ENCODE assay signal across 9 mouse cellular contexts in genomic region chr10:62603233-62604030, GRCm38 (mm10). TPM values are rescaled to one million over a fixed set of nuclear protein-coding genes. Genes with fewer than 3 reads are reported as not detected.
DNase-seq lines count a peak whose midpoint lies in the region; ATAC-seq and TF ChIP-seq lines count a peak whose summit lies in the region.
"Had no signal": no experiment of that assay in that cellular context is flagged by ENCODE, and none has a peak within 500 bp of the region (broad histone marks: within the 10 kb centered on the region; RNA-seq: fewer than 3 reads in every experiment).

No protein-coding gene starts in this region.

- no peak overlapping the region for H3K4me2 ChIP-seq in hindbrain, postnatal 0 days (ENCODE audit: low read depth, low read length)
- peak overlapping the region; percentile 99 for H3K4me2 ChIP-seq in liver, embryonic 16.5 days (ENCODE audit: low read depth, low read length)

- TF ChIP-seq CTCF in hindbrain, postnatal 0 days (IDR thresholded peaks at IDR 0.05; ENCODE audit: low read depth) = no peak
- no peak for TF ChIP-seq CTCF in MEL (IDR thresholded peaks at IDR 0.05 in 2 of 3, conservative IDR thresholded peaks at IDR 0.05 in 1 of 3; ENCODE audit: control insufficient read depth in 1 of 3, insufficient read depth in 1 of 3, low read depth in 2 of 3, low read length in 3 of 3, poor library complexity in 1 of 3, severe bottlenecking in 1 of 3)

- H3K79me2 ChIP-seq in MEL (ENCODE audit: control insufficient read depth, insufficient read depth, low read length, poor library complexity) = peaks cover 38% of the 10 kb centered on the region

- peaks cover 8% of the 10 kb centered on the region for H3K36me3 ChIP-seq in hindbrain, embryonic 10.5 days
- H3K36me3 ChIP-seq in hindbrain, postnatal 0 days (ENCODE audit: insufficient read depth, low read length) = 0 out of 2 replicates have a peak, but pooled peaks cover under 1% of the 10 kb centered on the region
- H3K36me3 ChIP-seq in MEL (ENCODE audit: control insufficient read depth in 1 of 2, insufficient read depth in 2 of 2, low read length in 2 of 2) = peaks cover 10 to 23% of the 10 kb centered on the region in 2 experiments
- no peaks in the 10 kb centered on the region for H3K36me3 ChIP-seq in liver, embryonic 16.5 days (ENCODE audit: control insufficient read depth, insufficient read depth)

- TF ChIP-seq POLR2A in MEL (IDR thresholded peaks at IDR 0.05; ENCODE audit: control insufficient read depth in 1 of 2, insufficient read depth in 1 of 2, low read depth in 1 of 2, low read length in 2 of 2, poor library complexity in 1 of 2) = no peak

- DNase-seq in hindbrain, embryonic 10.5 days (ENCODE audit: low spot score) = no peak
- DNase-seq in hindbrain, postnatal 0 days (ENCODE audit: low spot score) = no peak
- DNase-seq in 416B (ENCODE audit: low read depth) (peak; percentile 63), MEL (ENCODE audit: low read depth, low spot score) (peak; percentile 71)
- DNase-seq in adrenal gland, postnatal 36 days = no peak
- DNase-seq in lung, adult 18-20 months = no peak
- DNase-seq: cerebellum, adult 11-12 months; right cerebral cortex, adult 18-20 months had no signal

- TF ChIP-seq RAD21 in MEL (IDR thresholded peaks at IDR 0.05; ENCODE audit: low read depth, low read length) = no peak

- H3K4me3 ChIP-seq in hindbrain, embryonic 10.5 days = 0 out of 2 replicates have a peak overlapping the region, but pooled peaks have one; percentile 95
- no peak overlapping the region for H3K4me3 ChIP-seq in hindbrain, postnatal 0 days (ENCODE audit: low read length)
- peak overlapping the region; percentile 70 to 72 for H3K4me3 ChIP-seq in MEL (ENCODE audit: control insufficient read depth in 1 of 2, insufficient read depth in 1 of 2, low read depth in 2 of 2, low read length in 2 of 2)
- no peak overlapping the region; the same call in 1 of the 2 replicates for H3K4me3 ChIP-seq in liver, embryonic 16.5 days (ENCODE audit: low read depth, low read length)

- ATAC-seq in hindbrain, postnatal 0 days = no peak
- ATAC-seq in liver, embryonic 16.5 days (ENCODE audit: low read depth) = no peak

- H3K9me3 ChIP-seq in hindbrain, embryonic 10.5 days = no peaks in the 10 kb centered on the region
- no peaks in the 10 kb centered on the region for H3K9me3 ChIP-seq in hindbrain, postnatal 0 days (ENCODE audit: low read length)
- no peaks in the 10 kb centered on the region for H3K9me3 ChIP-seq in MEL (replicated peaks; ENCODE audit: insufficient read depth, low read length)
- no peaks in the 10 kb centered on the region for H3K9me3 ChIP-seq in liver, embryonic 16.5 days (replicated peaks; ENCODE audit: control insufficient read depth, low read length)

- no peaks in the 10 kb centered on the region for H3K27me3 ChIP-seq in hindbrain, embryonic 10.5 days (ENCODE audit: insufficient read depth, poor library complexity, severe bottlenecking)
- no peaks in the 10 kb centered on the region for H3K27me3 ChIP-seq in hindbrain, postnatal 0 days (ENCODE audit: insufficient read depth, low read length)
- no peaks in the 10 kb centered on the region for H3K27me3 ChIP-seq in MEL (ENCODE audit: control insufficient read depth in 1 of 2, insufficient read depth in 2 of 2, low read length in 2 of 2)
- H3K27me3 ChIP-seq in liver, embryonic 16.5 days (ENCODE audit: control insufficient read depth, insufficient read depth, low read depth, low read length) = no peaks in the 10 kb centered on the region

- no peak for TF ChIP-seq EP300 in MEL (IDR thresholded peaks at IDR 0.05; ENCODE audit: low read depth in 1 of 2, low read length in 2 of 2)

- 92% methylated on average over 12 of the region's 12 CpGs for whole genome bisulfite sequencing in hindbrain, embryonic 10.5 days
- WGBS in hindbrain, postnatal 0 days = 91% methylated on average over 12 of the region's 12 CpGs
- 70% methylated on average over 12 of the region's 12 CpGs for WGBS in liver, embryonic 16.5 days (ENCODE audit: insufficient replicate concordance)

- no peak overlapping the region for H3K9ac ChIP-seq in hindbrain, postnatal 0 days (replicated peaks; ENCODE audit: low read length)
- H3K9ac ChIP-seq in MEL (ENCODE audit: control insufficient read depth, low read depth, low read length, poor library complexity, severe bottlenecking) = peak overlapping the region; percentile 98
- H3K9ac ChIP-seq in liver, embryonic 16.5 days (ENCODE audit: low read depth, low read length) = no peak overlapping the region

- H3K4me1 ChIP-seq in hindbrain, embryonic 10.5 days (replicated peaks) = peaks cover 21% of the 10 kb centered on the region
- H3K4me1 ChIP-seq in hindbrain, postnatal 0 days (ENCODE audit: insufficient read depth, low read length) = no peaks in the 10 kb centered on the region; the same call in 1 of the 2 replicates
- H3K4me1 ChIP-seq in MEL (ENCODE audit: control insufficient read depth in 1 of 2, insufficient read depth in 2 of 2, low read length in 2 of 2) = peaks cover 0 to 15% of the 10 kb centered on the region in 2 experiments; a peak in 3 of 4 replicates
- peaks cover 22% of the 10 kb centered on the region for H3K4me1 ChIP-seq in liver, embryonic 16.5 days (ENCODE audit: control insufficient read depth, low read depth, low read length)

- H3K27ac ChIP-seq in hindbrain, embryonic 10.5 days = no peak overlapping the region
- no peak overlapping the region for H3K27ac ChIP-seq in hindbrain, postnatal 0 days
- H3K27ac ChIP-seq in MEL (ENCODE audit: control insufficient read depth, low read depth, low read length) = peak overlapping the region; percentile 77
- H3K27ac ChIP-seq in liver, embryonic 16.5 days (ENCODE audit: low read length) = no peak overlapping the region

TF ChIP-seq in MEL, 35 proteins besides CTCF, POLR2A, EP300 and RAD21:
- TF ChIP-seq SIN3A (IDR thresholded peaks at IDR 0.05; ENCODE audit: low read length) (peak; percentile 50), ETS1 (IDR thresholded peaks at IDR 0.05; ENCODE audit: low read depth, low read length) (peak; percentile 67), HCFC1 (IDR thresholded peaks at IDR 0.05; ENCODE audit: low read depth, low read length) (no peak), ZNF384 (IDR thresholded peaks at IDR 0.05; ENCODE audit: low read depth, low read length) (peak; percentile 22; the same call in 1 of the 2 replicates), MYC (IDR thresholded peaks at IDR 0.05; ENCODE audit: low read depth, low read length) (no peak), UBTF (IDR thresholded peaks at IDR 0.05; ENCODE audit: borderline replicate concordance, insufficient read depth, low read depth, low read length) (no peak), TAL1 (IDR thresholded peaks at IDR 0.05; ENCODE audit: low read length) (no peak), TBP (IDR thresholded peaks at IDR 0.05; ENCODE audit: low read depth, low read length) (peak; percentile 97)

RNA-seq across cellular contexts. Expression of gene Ddx21, which starts 1.4 kb away (rescaled TPM):
- polyA plus RNA-seq in hindbrain, embryonic 10.5 days (2016; fragmentation: Nextera tagmentation; extraction: Ambion mirVana) = 20.1 and 31.2 TPM in 2 replicates
- total RNA-seq in hindbrain, postnatal 0 days (2014; rRNA removed) = 15.8 and 20.5 TPM in 2 replicates
- 10.0 and 10.1 TPM in 2 replicates for polyA plus RNA-seq in hindbrain, postnatal 0 days (2015; fragmentation: Nextera tagmentation; extraction: Ambion mirVana)
- 299 and 313 TPM in 2 replicates for total RNA-seq in MEL (2012; rRNA removed)
- 1,000 to 10,000 TPM in 1 of 2 experiments, 100 to 1,000 TPM in 1; 386 to 2,442 TPM for polyA plus RNA-seq in MEL (2012; ENCODE audit: insufficient read depth in 1 of 2, insufficient read length in 2 of 2, low read depth in 1 of 2, low replicate concordance in 2 of 2, missing spikeins in 1 of 2)
- 9.6 and 10.3 TPM in 2 replicates for polyA plus RNA-seq in liver, embryonic 16.5 days (2015; fragmentation: Nextera tagmentation; extraction: Ambion mirVana)
- 10 to 100 TPM; 70.3 to 85.0 TPM for total RNA-seq in adrenal gland, postnatal 36 days (2021)

RNA-seq across cellular contexts. Expression of gene Kif1bp, which starts 25.2 kb away (rescaled TPM):
- polyA plus RNA-seq in hindbrain, embryonic 10.5 days (2016; fragmentation: Nextera tagmentation; extraction: Ambion mirVana) = 39.4 and 46.5 TPM in 2 replicates
- 78.2 and 99.3 TPM in 2 replicates for total RNA-seq in hindbrain, postnatal 0 days (2014; rRNA removed)
- polyA plus RNA-seq in hindbrain, postnatal 0 days (2015; fragmentation: Nextera tagmentation; extraction: Ambion mirVana) = 69.6 and 71.2 TPM in 2 replicates
- total RNA-seq in MEL (2012; rRNA removed) = 17.3 and 17.6 TPM in 2 replicates
- 100 to 1,000 TPM in 1 of 2 experiments, 10 to 100 TPM in 1; 24.7 to 177 TPM for polyA plus RNA-seq in MEL (2012; ENCODE audit: insufficient read depth in 1 of 2, insufficient read length in 2 of 2, low read depth in 1 of 2, low replicate concordance in 2 of 2, missing spikeins in 1 of 2)
- 8.6 and 9.9 TPM in 2 replicates for polyA plus RNA-seq in liver, embryonic 16.5 days (2015; fragmentation: Nextera tagmentation; extraction: Ambion mirVana)
- 10 to 100 TPM; 54.4 to 56.1 TPM for total RNA-seq in adrenal gland, postnatal 36 days (2021)

RNA-seq across cellular contexts. Expression of gene Ddx50, which starts 47.6 kb away (rescaled TPM):
- 95.7 and 99.7 TPM in 2 replicates for polyA plus RNA-seq in hindbrain, embryonic 10.5 days (2016; fragmentation: Nextera tagmentation; extraction: Ambion mirVana)
- 27.5 and 34.8 TPM in 2 replicates for total RNA-seq in hindbrain, postnatal 0 days (2014; rRNA removed)
- polyA plus RNA-seq in hindbrain, postnatal 0 days (2015; fragmentation: Nextera tagmentation; extraction: Ambion mirVana) = 76.8 and 77.5 TPM in 2 replicates
- total RNA-seq in MEL (2012; rRNA removed) = 48.6 and 51.8 TPM in 2 replicates
- polyA plus RNA-seq in MEL (2012; ENCODE audit: insufficient read depth in 1 of 2, insufficient read length in 2 of 2, low read depth in 1 of 2, low replicate concordance in 2 of 2, missing spikeins in 1 of 2) = 10 to 100 TPM in 1 of 2 experiments, not detected in 1; 71.5 TPM
- 34.4 and 35.4 TPM in 2 replicates for polyA plus RNA-seq in liver, embryonic 16.5 days (2015; fragmentation: Nextera tagmentation; extraction: Ambion mirVana)
- total RNA-seq in adrenal gland, postnatal 36 days (2021) = 100 to 1,000 TPM; 121 to 124 TPM

Comparison
In these comparisons a context has a peak if more than half of its experiments do, and no peak if none do; other contexts are left out.
1. H3K4me3 ChIP-seq: peak in hindbrain, embryonic 10.5 days (single experiment) and MEL (2 of 2); none in hindbrain, postnatal 0 days (single experiment) and liver, embryonic 16.5 days (single experiment).
2. DNase-seq: peak in 416B (single experiment) and MEL (single experiment); none in hindbrain, embryonic 10.5 days (single experiment), hindbrain, postnatal 0 days (single experiment), adrenal gland, postnatal 36 days (0 of 2) and lung, adult 18-20 months (0 of 2).
3. RNA of gene Ddx21, which starts 1.4 kb away (polyA plus RNA-seq): 386 to 2,442 TPM in MEL; 20.1 to 31.2 TPM in hindbrain, embryonic 10.5 days, 10.0 to 10.1 TPM in hindbrain, postnatal 0 days and 9.6 to 10.3 TPM in liver, embryonic 16.5 days; every median in the first group is over 10 times any median in the second.